Mouse (Mus musculus): ENCODE measurements around the gene Lin7a. TPM values are rescaled to one million over a fixed set of nuclear protein-coding genes. Genes with fewer than 3 reads are reported as not detected.

Lin7a gene
- polyA plus RNA-seq, 1 experiment from 2014 or later: 7.1 TPM

DNA sequence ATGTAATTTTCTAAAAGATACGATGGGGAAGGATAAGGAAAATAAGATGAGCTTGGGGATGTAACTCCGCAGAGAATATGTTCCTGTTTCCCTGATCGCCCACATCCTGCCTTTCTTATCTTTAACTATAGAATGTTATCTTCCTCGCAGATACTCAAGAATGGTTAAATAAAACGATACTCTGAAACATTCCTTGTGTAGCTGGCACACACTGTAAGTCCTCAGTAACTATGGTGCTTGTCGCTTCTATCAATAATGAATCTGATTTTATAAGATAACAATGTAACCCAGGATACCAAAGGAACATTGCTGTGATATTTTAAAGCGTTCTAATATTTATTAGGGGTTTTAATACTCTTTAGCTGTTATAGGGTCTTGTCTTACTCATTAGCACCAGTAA, 22.4 kb upstream of the Lin7a start:
- H3K27me3 ChIP-seq: no peaks in the 10 kb centered on the region
- ATAC-seq (ENCODE audit: low FRiP score): no peak
- no peaks in the 10 kb centered on the region for H3K36me3 ChIP-seq (replicated peaks)
- H3K4me2 ChIP-seq: no peak overlapping the region
- H3K4me1 ChIP-seq: no peaks in the 10 kb centered on the region
- H3K4me3 ChIP-seq (replicated peaks): no peak overlapping the region
- no peak overlapping the region for H3K9ac ChIP-seq
- no peak overlapping the region for H3K27ac ChIP-seq
- H3K9me3 ChIP-seq: no peaks in the 10 kb centered on the region
- WGBS: 95% methylated on average over 7 of the region's 7 CpGs

DNA sequence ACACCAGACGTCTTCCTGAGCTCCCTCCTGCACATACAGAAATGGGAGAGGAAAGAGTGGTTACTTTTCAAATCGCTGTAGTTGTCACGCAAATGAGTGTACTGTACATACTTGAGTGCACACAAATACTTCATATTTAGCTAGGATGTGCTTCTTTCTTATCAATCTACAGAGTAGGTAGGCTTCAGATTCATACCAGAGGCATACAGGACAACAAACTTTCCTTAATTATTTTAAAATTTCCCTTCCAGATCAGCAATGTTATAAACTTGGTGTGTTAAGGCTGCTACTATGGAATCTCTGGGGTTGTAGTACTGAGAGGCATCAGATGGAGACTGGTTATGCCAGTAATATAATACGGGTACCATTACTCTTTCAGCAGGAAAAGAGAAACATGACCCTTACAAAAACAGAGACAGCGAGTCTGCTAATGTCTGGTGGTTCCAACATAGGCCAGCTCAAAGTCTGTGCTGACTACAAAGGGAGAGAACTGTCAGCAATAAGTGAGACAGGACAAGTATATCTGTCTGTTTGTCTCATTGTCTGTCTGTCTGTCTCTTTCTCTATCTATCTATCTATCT, 21.8 kb upstream of the Lin7a start:
- no peaks in the 10 kb centered on the region for H3K27me3 ChIP-seq
- H3K36me3 ChIP-seq (replicated peaks): no peaks in the 10 kb centered on the region
- no peak overlapping the region for H3K9ac ChIP-seq
- no peak overlapping the region for H3K4me3 ChIP-seq (replicated peaks)
- H3K4me1 ChIP-seq: no peaks in the 10 kb centered on the region
- 84% methylated on average over 5 of the region's 5 CpGs for WGBS
- ATAC-seq (ENCODE audit: low FRiP score): no peak
- H3K4me2 ChIP-seq: no peak overlapping the region
- no peaks in the 10 kb centered on the region for H3K9me3 ChIP-seq
- H3K27ac ChIP-seq: no peak overlapping the region

DNA sequence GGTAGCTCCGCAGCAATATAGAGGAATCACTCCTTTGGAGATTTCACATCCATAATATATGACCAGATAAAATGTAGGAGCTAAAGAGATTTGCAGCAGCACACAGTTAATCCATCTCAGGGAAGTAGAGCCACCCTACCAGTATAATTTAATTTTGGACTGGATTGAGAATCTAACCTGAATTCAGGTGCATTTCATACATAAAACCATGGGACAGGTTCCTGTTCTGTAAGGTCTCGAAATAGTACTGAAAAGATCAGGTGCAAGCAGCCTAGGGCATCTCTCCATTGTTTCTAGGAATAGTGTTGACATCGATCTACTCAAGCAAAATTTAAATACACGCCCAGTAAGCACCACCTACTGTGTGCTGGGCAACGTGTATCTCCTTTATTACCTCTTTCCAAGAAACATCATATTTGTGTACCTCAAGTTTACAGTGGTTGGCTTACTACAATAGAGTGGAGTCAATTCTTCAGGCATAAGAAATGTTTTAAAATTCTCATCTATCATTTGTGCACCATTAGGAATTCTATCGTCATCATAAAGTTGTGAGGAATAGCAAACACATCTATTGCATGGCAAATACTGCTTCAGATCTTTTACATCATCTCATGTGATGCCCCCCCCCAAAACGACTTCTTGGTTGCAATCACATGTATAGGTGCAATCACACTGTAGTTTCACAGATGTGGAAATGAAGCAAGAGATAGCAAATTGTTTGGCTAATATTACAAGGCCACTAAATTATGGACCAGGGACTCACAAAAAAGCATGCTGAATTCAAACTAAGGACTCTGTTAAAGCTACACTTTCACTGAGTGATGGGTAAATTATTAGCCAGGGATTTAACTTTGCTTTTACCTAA, 20.9 kb upstream of the Lin7a start:
- Histone ChIP-seq H3K9me3 (no peaks in the 10 kb centered on the region), H3K4me2 (no peak overlapping the region), H3K36me3 (replicated peaks) (no peaks in the 10 kb centered on the region), H3K27ac (no peak overlapping the region), H3K27me3 (no peaks in the 10 kb centered on the region), H3K4me3 (replicated peaks) (no peak overlapping the region), H3K9ac (no peak overlapping the region), H3K4me1 (no peaks in the 10 kb centered on the region)
- no peak for ATAC-seq (ENCODE audit: low FRiP score)
- WGBS: 81% methylated on average over 7 of the region's 7 CpGs

DNA sequence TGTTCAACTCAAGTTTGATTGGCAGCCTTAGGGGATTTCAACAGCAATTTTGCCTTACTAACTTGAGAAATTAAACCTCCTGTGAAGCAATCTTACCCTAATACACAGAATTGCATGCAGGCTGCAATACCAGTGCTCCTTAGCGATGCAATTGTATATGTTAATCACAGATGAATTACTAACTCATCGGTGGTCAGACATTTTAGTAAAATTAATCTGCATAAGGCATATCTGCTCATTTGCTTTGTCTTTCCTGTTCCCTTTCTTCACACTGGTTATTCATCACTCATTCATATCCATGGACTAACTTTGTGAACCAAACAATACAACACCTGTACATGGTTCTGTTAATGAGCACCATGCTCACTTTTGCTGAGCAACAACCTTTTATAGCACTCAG, 20.2 kb upstream of the Lin7a start:
- Histone ChIP-seq H3K27ac (no peak overlapping the region), H3K9me3 (no peaks in the 10 kb centered on the region), H3K27me3 (no peaks in the 10 kb centered on the region), H3K9ac (no peak overlapping the region), H3K4me1 (no peaks in the 10 kb centered on the region), H3K36me3 (replicated peaks) (no peaks in the 10 kb centered on the region), H3K4me3 (replicated peaks) (no peak overlapping the region), H3K4me2 (no peak overlapping the region)
- ATAC-seq (ENCODE audit: low FRiP score): no peak
- 75% methylated on average over 2 of the region's 2 CpGs for WGBS

GRCm38 (mm10) chr10:107251801-107252502, 19.5 kb upstream of the Lin7a start:
- Histone ChIP-seq H3K4me3 (replicated peaks) (no peak overlapping the region), H3K4me1 (no peaks in the 10 kb centered on the region), H3K27ac (no peak overlapping the region), H3K9me3 (no peaks in the 10 kb centered on the region), H3K4me2 (no peak overlapping the region), H3K9ac (no peak overlapping the region), H3K27me3 (no peaks in the 10 kb centered on the region), H3K36me3 (replicated peaks) (no peaks in the 10 kb centered on the region)
- ATAC-seq (ENCODE audit: low FRiP score): no peak
- WGBS: 94% methylated on average over 2 of the region's 2 CpGs

DNA sequence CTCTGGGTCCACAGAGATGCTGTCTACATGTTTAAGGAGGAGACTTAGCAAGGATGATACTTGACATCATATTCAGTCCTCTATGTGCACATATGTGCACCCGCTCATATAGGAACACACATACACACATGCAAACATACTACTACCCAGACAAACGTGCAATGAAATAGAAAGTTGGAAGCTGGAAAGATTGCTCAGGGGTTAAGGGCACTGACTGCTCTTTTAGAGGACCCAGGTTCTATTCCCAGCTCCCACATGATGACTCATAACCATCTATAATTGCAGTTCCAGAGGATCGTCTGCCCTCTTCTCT, 19.0 kb upstream of the Lin7a start:
- no peaks in the 10 kb centered on the region for H3K27me3 ChIP-seq
- no peaks in the 10 kb centered on the region for H3K36me3 ChIP-seq (replicated peaks)
- H3K4me1 ChIP-seq: no peaks in the 10 kb centered on the region
- ATAC-seq (ENCODE audit: low FRiP score): no peak
- H3K9me3 ChIP-seq: no peaks in the 10 kb centered on the region
- H3K27ac ChIP-seq: no peak overlapping the region
- H3K4me2 ChIP-seq: no peak overlapping the region
- H3K4me3 ChIP-seq (replicated peaks): no peak overlapping the region
- H3K9ac ChIP-seq: no peak overlapping the region
- WGBS: 91% methylated on average over 3 of the region's 3 CpGs

GRCm38 (mm10) chr10:107253191-107253965, 18.1 kb upstream of the Lin7a start:
- Histone ChIP-seq H3K9me3 (no peaks in the 10 kb centered on the region), H3K36me3 (replicated peaks) (no peaks in the 10 kb centered on the region), H3K4me2 (no peak overlapping the region), H3K4me1 (no peaks in the 10 kb centered on the region), H3K4me3 (replicated peaks) (no peak overlapping the region), H3K27me3 (no peaks in the 10 kb centered on the region), H3K9ac (no peak overlapping the region), H3K27ac (no peak overlapping the region)
- WGBS: 92% methylated on average over 4 of the region's 4 CpGs
- no peak for ATAC-seq (ENCODE audit: low FRiP score)

DNA sequence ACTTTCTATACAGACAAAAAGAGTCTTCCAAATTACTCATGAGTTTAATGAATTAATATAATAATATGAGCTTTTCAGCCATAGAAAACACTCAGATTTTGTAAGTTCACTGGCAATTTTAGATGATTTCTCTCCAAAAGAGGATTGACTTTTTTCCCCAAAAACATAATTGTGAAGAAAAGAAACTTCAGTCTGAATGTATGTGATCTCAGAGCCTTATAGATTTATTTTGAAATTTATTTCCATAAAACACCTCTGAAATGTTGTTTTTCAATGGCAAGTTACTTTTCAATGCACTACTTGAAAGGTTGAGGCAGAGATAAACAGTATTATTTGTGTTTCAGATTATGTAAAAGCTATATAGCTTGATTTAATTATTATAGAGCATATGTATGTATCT, 16.8 kb upstream of the Lin7a start:
- H3K27ac ChIP-seq: no peak overlapping the region
- no peak overlapping the region for H3K4me2 ChIP-seq
- no peaks in the 10 kb centered on the region for H3K4me1 ChIP-seq
- no peaks in the 10 kb centered on the region for H3K9me3 ChIP-seq
- no peak overlapping the region for H3K9ac ChIP-seq
- ATAC-seq (ENCODE audit: low FRiP score): no peak
- H3K36me3 ChIP-seq (replicated peaks): no peaks in the 10 kb centered on the region
- no peak overlapping the region for H3K4me3 ChIP-seq (replicated peaks)
- no peaks in the 10 kb centered on the region for H3K27me3 ChIP-seq

- Histone ChIP-seq H3K4me2 (no peak overlapping the region), H3K27me3 (no peaks in the 10 kb centered on the region), H3K36me3 (replicated peaks) (no peaks in the 10 kb centered on the region), H3K4me3 (replicated peaks) (no peak overlapping the region), H3K4me1 (no peaks in the 10 kb centered on the region), H3K27ac (no peak overlapping the region), H3K9me3 (no peaks in the 10 kb centered on the region), H3K9ac (no peak overlapping the region)
- ATAC-seq (ENCODE audit: low FRiP score): no peak
- WGBS: 89% methylated on average over 6 of the region's 6 CpGs
Measured at GRCm38 (mm10) chr10:107255351-107256050, 16.0 kb upstream of the Lin7a start.

DNA sequence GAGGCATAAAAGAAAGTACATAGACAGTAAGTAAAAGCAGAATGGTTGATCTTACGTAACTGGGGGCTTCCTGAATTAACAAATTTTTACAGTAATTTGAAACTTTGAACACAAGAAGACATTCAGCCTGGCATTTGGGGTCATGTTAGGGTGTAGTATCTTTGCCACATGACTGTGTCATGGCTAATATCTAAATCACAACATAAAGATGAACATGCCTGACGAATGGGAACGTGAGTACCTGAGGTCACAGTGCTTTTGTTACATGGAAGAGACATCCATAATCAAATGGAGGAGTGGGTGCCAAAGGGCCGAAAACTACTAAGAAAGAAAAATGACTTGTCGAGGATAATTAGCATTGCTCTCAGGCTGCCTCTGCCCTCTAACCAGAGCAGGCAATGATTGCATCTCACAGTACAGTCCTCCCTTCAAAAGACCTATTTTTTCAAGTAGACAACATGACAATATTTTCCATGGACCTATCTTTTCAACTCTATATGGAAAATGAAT, 15.0 kb upstream of the Lin7a start:
- H3K27me3 ChIP-seq: no peaks in the 10 kb centered on the region
- WGBS: 81% methylated on average over 5 of the region's 5 CpGs
- no peaks in the 10 kb centered on the region for H3K9me3 ChIP-seq
- H3K36me3 ChIP-seq (replicated peaks): no peaks in the 10 kb centered on the region
- no peak overlapping the region for H3K27ac ChIP-seq
- no peak for ATAC-seq (ENCODE audit: low FRiP score)
- H3K4me1 ChIP-seq: no peaks in the 10 kb centered on the region
- no peak overlapping the region for H3K4me2 ChIP-seq
- no peak overlapping the region for H3K9ac ChIP-seq
- no peak overlapping the region for H3K4me3 ChIP-seq (replicated peaks)

- no peak overlapping the region for H3K4me2 ChIP-seq
- no peak for ATAC-seq (ENCODE audit: low FRiP score)
- H3K4me1 ChIP-seq: no peaks in the 10 kb centered on the region
- no peaks in the 10 kb centered on the region for H3K9me3 ChIP-seq
- no peak overlapping the region for H3K9ac ChIP-seq
- H3K27ac ChIP-seq: no peak overlapping the region
- no peaks in the 10 kb centered on the region for H3K36me3 ChIP-seq (replicated peaks)
- H3K4me3 ChIP-seq (replicated peaks): no peak overlapping the region
- 90% methylated on average over 2 of the region's 2 CpGs for WGBS
- H3K27me3 ChIP-seq: no peaks in the 10 kb centered on the region
Measured at GRCm38 (mm10) chr10:107260428-107260827, 11.1 kb upstream of the Lin7a start.

Data from forebrain, embryonic 12.5 days (tissue).